Mouse (Mus musculus): ENCODE measurements around the gene Abcg5. TPM values are rescaled to one million over a fixed set of nuclear protein-coding genes. Genes with fewer than 3 reads are reported as not detected.

Gene Abcg5
- not detected for polyA plus RNA-seq (2014; fragmentation: Illumina TruSeq; extraction: RNeasy Lipid Tissue Mini Kit (QIAGEN cat#74804); ENCODE audit: low read depth, low replicate concordance)

GRCm38 (mm10) chr17:84682734-84683717 is at the start of gene Abcg5:
Gene Abcg5, minus strand, starts transcription at chr17:84683011.

DNA sequence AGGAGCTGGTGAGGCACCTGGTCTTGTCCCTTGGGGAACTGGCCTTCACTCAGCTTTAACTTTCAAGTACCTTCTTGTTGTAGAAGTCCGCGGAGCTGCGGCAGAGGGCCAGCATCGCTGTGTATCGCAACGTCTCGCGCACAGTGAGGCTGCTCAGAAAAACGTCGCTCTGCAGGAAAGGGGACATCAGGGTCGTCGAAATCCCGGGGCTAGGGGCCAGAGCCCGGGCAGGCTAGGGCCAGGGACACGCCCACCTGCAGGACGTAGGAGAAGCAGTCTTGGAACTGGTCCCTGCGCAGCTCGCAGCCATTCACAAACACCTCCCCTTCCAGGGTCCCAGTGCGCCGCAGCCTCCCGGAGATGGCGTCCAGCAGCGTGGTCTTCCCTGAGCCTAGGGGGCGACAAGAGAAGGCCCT is 6.9 kb downstream of the Abcg5 start, which contains the start of gene Abcg8:
TSS of gene Abcg8 (plus strand) at position 352 of the 416 bp plus-strand sequence.

DNA sequence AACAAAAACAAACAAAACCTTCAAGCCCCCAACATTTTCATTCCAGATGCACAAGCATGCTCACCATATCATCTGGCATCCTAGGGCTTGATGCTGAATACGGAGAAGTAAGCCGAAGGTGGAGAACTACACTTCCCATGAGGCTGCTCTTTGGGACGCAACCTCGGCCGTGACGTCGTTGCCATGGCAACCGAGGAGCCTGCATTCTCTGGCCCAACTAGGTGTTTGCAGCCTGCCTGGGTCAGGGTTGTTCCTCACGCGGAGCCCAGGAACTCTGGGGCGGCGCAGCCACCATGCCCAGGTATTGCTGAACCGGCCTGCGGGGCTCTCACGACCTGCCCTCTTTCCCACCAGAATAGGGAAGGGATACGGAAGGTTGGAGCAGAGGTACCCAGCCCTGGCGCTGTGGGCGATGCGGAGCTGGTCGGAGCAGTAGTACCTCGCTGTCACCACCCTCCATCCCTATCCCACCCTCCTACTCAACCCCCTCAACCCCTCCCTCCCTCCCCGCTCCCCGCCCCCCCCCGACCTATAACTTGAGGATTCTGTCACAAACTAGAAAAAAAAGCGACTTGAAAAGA is 56.4 kb downstream of the Abcg5 start, which contains the start of gene Dync2li1:
TSS of gene Dync2li1 (plus strand) at position 221 of the 581 bp plus-strand sequence.

Other genes with a start within 250 kb of the Abcg5 start
- 8.2 TPM for gene Thada, start 216.8 kb downstream of the Abcg5 start, polyA plus RNA-seq (2014; fragmentation: Illumina TruSeq; extraction: RNeasy Lipid Tissue Mini Kit (QIAGEN cat#74804); ENCODE audit: low read depth, low replicate concordance)
- 3.5 TPM for gene Plekhh2, start 171.1 kb downstream of the Abcg5 start, polyA plus RNA-seq (2014; fragmentation: Illumina TruSeq; extraction: RNeasy Lipid Tissue Mini Kit (QIAGEN cat#74804); ENCODE audit: low read depth, low replicate concordance)
- 54.2 TPM for gene Dync2li1, start 56.5 kb downstream of the Abcg5 start, polyA plus RNA-seq (2014; fragmentation: Illumina TruSeq; extraction: RNeasy Lipid Tissue Mini Kit (QIAGEN cat#74804); ENCODE audit: low read depth, low replicate concordance)
- not detected for gene Abcg8, start 6.7 kb downstream of the Abcg5 start, polyA plus RNA-seq (2014; fragmentation: Illumina TruSeq; extraction: RNeasy Lipid Tissue Mini Kit (QIAGEN cat#74804); ENCODE audit: low read depth, low replicate concordance)
- gene Lrpprc, start 107.8 kb upstream of the Abcg5 start, polyA plus RNA-seq (2014; fragmentation: Illumina TruSeq; extraction: RNeasy Lipid Tissue Mini Kit (QIAGEN cat#74804); ENCODE audit: low read depth, low replicate concordance): 81.4 TPM